Mouse (Mus musculus) MEL (cell line): ENCODE results near the gene Mycn. TPM values are rescaled to one million over a fixed set of nuclear protein-coding genes. Genes with fewer than 3 reads are reported as not detected.

Source experiments
- DNase-seq: peaks from one replicate; pipeline ENCODE4 v3.0.0; 2011; ENCODE audit warnings: low read depth, low spot score
- H3K27ac ChIP-seq: 2 replicates; pipeline ENCODE4 v1.5.1; 2012; ENCODE audit warnings: low read depth, mild to moderate bottlenecking, control low read depth, low read length, moderate library complexity; ENCODE audit not compliant: control insufficient read depth
- H3K27me3 ChIP-seq, 2 experiments: fragments of 150-350 bp in 1 of 2; sonication (generic) in 1 of 2; 2 replicates each; pipeline ENCODE4 v1.6.1; 2012; ENCODE audit warnings: low read length in 2 of 2, mild to moderate bottlenecking in 2 of 2, improper control_type of control experiment in 1 of 2, moderate library complexity in 1 of 2; ENCODE audit not compliant: insufficient read depth in 2 of 2, control insufficient read depth in 1 of 2
- H3K36me3 ChIP-seq, 2 experiments: 2 replicates each; pipeline ENCODE4 v1.6.1; 2012 to 2014; ENCODE audit warnings: low read length in 2 of 2, improper control_type of control experiment in 1 of 2, inconsistent platforms in 1 of 2, mild to moderate bottlenecking in 1 of 2; ENCODE audit not compliant: insufficient read depth in 2 of 2, control insufficient read depth in 1 of 2
- H3K4me1 ChIP-seq, 2 experiments: fragments of 150-350 bp in 1 of 2; sonication (generic) in 1 of 2; 2 replicates each; pipeline ENCODE4 v1.6.1; 2012; ENCODE audit warnings: low read length in 2 of 2, improper control_type of control experiment in 1 of 2, mild to moderate bottlenecking in 1 of 2; ENCODE audit not compliant: insufficient read depth in 2 of 2, control insufficient read depth in 1 of 2
- H3K4me3 ChIP-seq, 2 experiments: fragments of 150-350 bp in 1 of 2; sonication (generic) in 1 of 2; 2 replicates each; pipeline ENCODE4 v1.5.1; 2012; ENCODE audit warnings: low read depth in 2 of 2, low read length in 2 of 2, mild to moderate bottlenecking in 2 of 2, moderate library complexity in 2 of 2, control low read depth in 1 of 2, improper control_type of control experiment in 1 of 2; ENCODE audit not compliant: control insufficient read depth in 1 of 2, insufficient read depth in 1 of 2
- H3K79me2 ChIP-seq: 2 replicates; pipeline ENCODE4 v1.6.1; 2012; ENCODE audit warnings: mild to moderate bottlenecking, low read length, moderate library complexity; ENCODE audit not compliant: control insufficient read depth, poor library complexity, insufficient read depth
- H3K9ac ChIP-seq: 2 replicates; pipeline ENCODE4 v1.6.1; 2012; ENCODE audit warnings: low read depth, mild to moderate bottlenecking, control low read depth, low read length, moderate library complexity; ENCODE audit not compliant: control insufficient read depth, poor library complexity, severe bottlenecking
- H3K9me3 ChIP-seq: fragments of 150-350 bp; sonication (generic); replicated peaks from 2 replicates; pipeline ENCODE4 v1.6.1; 2012; ENCODE audit warnings: mild to moderate bottlenecking, low read length, improper control_type of control experiment, moderate library complexity; ENCODE audit not compliant: insufficient read depth
- CTCF ChIP-seq, 3 experiments: IDR thresholded peaks in 2 of 3; conservative IDR thresholded peaks in 1 of 3; 2 replicates each; pipeline ENCODE4 v1.5.1; 2011 to 2012; ENCODE audit warnings: low read length in 3 of 3, low read depth in 2 of 3, mild to moderate bottlenecking in 2 of 3, improper control_type of control experiment in 1 of 3, inconsistent platforms in 1 of 3, mixed read lengths in 1 of 3, moderate library complexity in 1 of 3; ENCODE audit not compliant: control insufficient read depth in 1 of 3, insufficient read depth in 1 of 3, poor library complexity in 1 of 3, severe bottlenecking in 1 of 3
- ETS1 ChIP-seq: IDR thresholded peaks from 2 replicates; pipeline ENCODE4 v1.6.1; 2012; ENCODE audit warnings: low read depth, mild to moderate bottlenecking, inconsistent platforms, low read length, improper control_type of control experiment, moderate library complexity
- MAX ChIP-seq: IDR thresholded peaks from 2 replicates; pipeline ENCODE4 v1.6.1; 2011; ENCODE audit warnings: low read length, improper control_type of control experiment
- MAZ ChIP-seq: IDR thresholded peaks from 2 replicates; pipeline ENCODE4 v1.6.1; 2012; ENCODE audit warnings: low read depth, mild to moderate bottlenecking, inconsistent platforms, low read length, improper control_type of control experiment
- MEF2A ChIP-seq: IDR thresholded peaks from 2 replicates; pipeline ENCODE4 v1.6.1; 2014; ENCODE audit warnings: low read depth, mild to moderate bottlenecking, inconsistent platforms, low read length, improper control_type of control experiment; ENCODE audit not compliant: poor library complexity, insufficient replicate concordance, severe bottlenecking; ENCODE audit errors: extremely low read depth
- MXI1 ChIP-seq: IDR thresholded peaks from 2 replicates; pipeline ENCODE4 v1.6.1; 2011; ENCODE audit warnings: mild to moderate bottlenecking, low read depth, low read length, improper control_type of control experiment
- MYB ChIP-seq: IDR thresholded peaks from 2 replicates; pipeline ENCODE4 v1.6.1; 2011; ENCODE audit warnings: mild to moderate bottlenecking, low read depth, low read length, improper control_type of control experiment
- MYC ChIP-seq: IDR thresholded peaks from 2 replicates; pipeline ENCODE4 v1.6.1; 2011; ENCODE audit warnings: low read depth, mild to moderate bottlenecking, low read length, improper control_type of control experiment, moderate library complexity
- NRF1 ChIP-seq: IDR thresholded peaks from 2 replicates; pipeline ENCODE4 v1.6.1; 2014; ENCODE audit warnings: low read depth, mild to moderate bottlenecking, inconsistent platforms, low read length, improper control_type of control experiment, moderate library complexity; ENCODE audit not compliant: poor library complexity, insufficient read depth, severe bottlenecking
- RCOR1 ChIP-seq: IDR thresholded peaks from 2 replicates; pipeline ENCODE4 v1.6.1; 2012; ENCODE audit warnings: low read depth, mild to moderate bottlenecking, inconsistent platforms, low read length, improper control_type of control experiment
- SIN3A ChIP-seq: IDR thresholded peaks from 2 replicates; pipeline ENCODE4 v1.6.1; 2012; ENCODE audit warnings: low read length, improper control_type of control experiment, inconsistent platforms
- TAL1 ChIP-seq: IDR thresholded peaks from 2 replicates; pipeline ENCODE4 v1.6.1; 2012; ENCODE audit warnings: mild to moderate bottlenecking, inconsistent platforms, low read length, moderate library complexity, mixed read lengths
- UBTF ChIP-seq: IDR thresholded peaks from 2 replicates; pipeline ENCODE4 v1.6.1; 2012; ENCODE audit warnings: low read depth, mild to moderate bottlenecking, inconsistent platforms, low read length, improper control_type of control experiment, moderate library complexity, borderline replicate concordance; ENCODE audit not compliant: insufficient read depth
- ZC3H11A ChIP-seq: IDR thresholded peaks from 2 replicates; pipeline ENCODE4 v1.6.1; 2012; ENCODE audit warnings: low read depth, mild to moderate bottlenecking, inconsistent platforms, low read length, improper control_type of control experiment
- ZKSCAN1 ChIP-seq: IDR thresholded peaks from 2 replicates; pipeline ENCODE4 v1.6.1; 2012; ENCODE audit warnings: low read depth, mild to moderate bottlenecking, inconsistent platforms, low read length, improper control_type of control experiment, moderate library complexity
- ZNF384 ChIP-seq: IDR thresholded peaks from 2 replicates; pipeline ENCODE4 v1.6.1; 2012; ENCODE audit warnings: low read depth, mild to moderate bottlenecking, inconsistent platforms, low read length, improper control_type of control experiment
- polyA plus RNA-seq, 2 experiments: library from polyadenylated mRNA; stranded (reverse) in 1 of 2; unstranded in 1 of 2; fragments of >175 nt in 1 of 2; fragments of >200 nt in 1 of 2; gene quantifications; 2 replicates each; pipeline versions ENCODE4 v1.2.1 to v1.2.4; 2012; ENCODE audit warnings: low replicate concordance in 2 of 2, low read depth in 1 of 2; ENCODE audit not compliant: insufficient read length in 2 of 2, insufficient read depth in 1 of 2, missing spikeins in 1 of 2
- total RNA-seq: library from RNA; depleted of rRNA; stranded (reverse); fragments of 300-350 nt; gene quantifications from 2 replicates; pipeline ENCODE4 v1.2.3, GENCODE M21; 2012; rRNA removed

The Mycn gene
- total RNA-seq (not detected in 2 replicates), polyA plus RNA-seq (not detected)

DNA sequence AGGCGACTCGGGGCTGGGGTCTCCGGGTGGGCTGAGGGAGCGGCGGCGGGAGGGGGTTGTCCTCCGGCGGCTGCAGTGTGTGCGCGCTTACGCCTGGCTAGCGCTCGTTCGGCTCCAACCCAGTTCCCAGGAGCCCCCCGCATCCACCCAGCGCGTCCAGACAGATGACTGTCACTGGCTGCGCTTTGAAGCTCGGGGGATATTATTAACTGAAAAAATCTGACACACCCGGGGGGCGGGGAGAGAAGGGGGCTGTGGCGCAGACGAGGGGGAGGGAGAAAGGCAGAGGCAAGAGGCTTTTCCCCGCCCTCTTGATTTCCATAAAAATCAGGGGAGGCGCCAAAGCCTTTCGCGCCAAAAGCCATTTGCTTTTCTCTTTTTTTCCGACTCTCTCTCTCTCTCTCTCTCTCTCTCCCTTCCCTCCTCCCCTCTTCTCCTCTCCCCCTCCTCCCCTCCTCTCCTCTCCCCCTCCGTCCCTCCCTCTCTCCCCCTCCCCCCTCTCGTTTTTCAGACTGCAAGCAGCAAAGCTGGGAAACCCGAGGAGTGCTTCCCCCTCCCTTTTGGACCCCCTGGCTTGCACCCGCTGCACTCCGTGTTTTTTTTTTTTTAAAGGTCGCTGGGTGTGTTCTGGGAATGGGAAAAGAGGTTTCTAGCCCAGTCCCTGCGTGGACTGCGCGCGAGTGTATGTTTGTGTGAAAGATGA is at the start of gene Mycn:
Mycn (minus strand) TSS at position 254 of the 703 bp plus-strand sequence.
- H3K4me1 ChIP-seq: no peaks in the 10 kb centered on the region
- H3K9me3 ChIP-seq: no peaks in the 10 kb centered on the region
- no peak for TF ChIP-seq SIN3A
- no peak for TF ChIP-seq MXI1
- TF ChIP-seq MEF2A: no peak
- TF ChIP-seq TAL1: no peak
- TF ChIP-seq NRF1: no peak
- no peak for TF ChIP-seq ZKSCAN1
- TF ChIP-seq UBTF: no peak
- no peaks in the 10 kb centered on the region for H3K27me3 ChIP-seq
- no peak within 1 kb of the TSS for H3K4me3 ChIP-seq
- no peak for DNase-seq
- no peak within 1 kb of the TSS for H3K9ac ChIP-seq
- H3K27ac ChIP-seq: no peak within 1 kb of the TSS
- no peaks in the 10 kb centered on the region for H3K79me2 ChIP-seq
- no peaks in the 10 kb centered on the region for H3K36me3 ChIP-seq

DNA sequence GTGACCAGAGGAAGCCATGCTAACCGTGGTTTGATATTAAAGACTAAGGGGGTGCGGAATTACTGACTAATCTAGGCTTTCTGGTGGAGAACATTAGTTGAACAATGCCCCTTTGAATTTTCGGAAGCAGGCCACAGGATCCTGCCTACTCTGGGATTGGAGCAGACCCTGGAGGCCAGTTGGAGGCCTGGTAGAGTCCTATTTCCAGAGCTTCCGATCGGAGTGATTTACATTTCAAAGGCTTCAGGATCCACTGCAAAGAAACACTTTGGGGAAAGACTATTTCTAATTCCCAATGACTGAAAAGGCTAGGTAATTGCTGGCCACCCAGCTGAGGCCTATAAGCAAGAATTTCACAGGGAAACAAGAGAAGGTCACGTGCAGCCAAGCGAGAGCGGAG is 45.7 kb upstream of the Mycn start:
- no peak for DNase-seq
- no peak for TF ChIP-seq RCOR1
- no peak for TF ChIP-seq MAX
- Histone ChIP-seq H3K9me3 (no peaks in the 10 kb centered on the region), H3K36me3 (no peaks in the 10 kb centered on the region), H3K27ac (no peak overlapping the region), H3K4me1 (no peaks in the 10 kb centered on the region), H3K27me3 (no peaks in the 10 kb centered on the region), H3K79me2 (no peaks in the 10 kb centered on the region), H3K9ac (no peak overlapping the region), H3K4me3 (no peak overlapping the region)

DNA sequence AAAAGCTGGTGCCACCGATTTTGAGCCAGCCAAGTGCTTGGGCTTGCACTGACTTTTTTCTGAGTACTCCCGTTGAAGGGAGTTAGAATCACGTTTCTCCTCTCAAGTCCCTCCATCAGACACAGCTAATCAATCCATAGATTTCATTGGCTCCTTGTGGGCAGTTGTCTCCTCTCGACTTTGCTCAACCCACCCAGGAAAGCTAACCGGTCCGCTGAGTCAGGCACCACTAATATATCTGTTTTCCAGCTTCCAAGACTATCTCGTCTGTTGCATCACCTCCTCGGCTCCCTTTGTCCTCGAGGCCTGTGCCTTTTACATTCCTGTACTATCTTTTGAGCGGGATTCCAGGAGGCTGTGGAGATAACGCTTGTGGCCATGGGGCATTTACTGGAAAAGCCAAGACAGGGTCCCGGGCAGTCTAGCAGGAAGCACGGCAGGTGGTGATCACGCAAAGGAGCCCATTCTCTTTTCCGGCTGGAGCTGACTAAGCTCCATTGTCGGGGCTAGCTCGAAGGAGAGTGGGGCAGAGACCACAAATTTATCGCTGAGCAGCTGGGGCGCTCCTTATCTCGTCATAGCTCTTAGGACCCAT is 45.0 kb upstream of the Mycn start:
- H3K79me2 ChIP-seq: no peaks in the 10 kb centered on the region
- H3K9me3 ChIP-seq: no peaks in the 10 kb centered on the region
- no peaks in the 10 kb centered on the region for H3K27me3 ChIP-seq
- no peaks in the 10 kb centered on the region for H3K36me3 ChIP-seq
- no peaks in the 10 kb centered on the region for H3K4me1 ChIP-seq
- H3K27ac ChIP-seq: no peak overlapping the region
- TF ChIP-seq ETS1 (no peak), MAZ (no peak), ZC3H11A (no peak), ZNF384 (no peak), MYC (no peak), NRF1 (no peak), CTCF (IDR thresholded peaks at IDR 0.05 in 2 of 3, conservative IDR thresholded peaks at IDR 0.05 in 1 of 3; ENCODE audit: control insufficient read depth in 1 of 3, insufficient read depth in 1 of 3, low read depth in 2 of 3, low read length in 3 of 3, poor library complexity in 1 of 3, severe bottlenecking in 1 of 3) (no peak), MYB (no peak)
- no peak for DNase-seq
- H3K4me3 ChIP-seq: no peak overlapping the region
- H3K9ac ChIP-seq: no peak overlapping the region
